Mouse (Mus musculus): ENCODE measurements around the gene Zfp747.

GRCm38 (mm10) chr7:127326685-127327084, 49.2 kb downstream of the Zfp747 start:
- TF ChIP-seq CTCF (IDR thresholded peaks at IDR 0.05; ENCODE audit: low read depth) (no peak), EP300 (optimal IDR thresholded peaks at IDR 0.05) (no peak)

Measured in stomach, postnatal 0 days (tissue).